Mouse (Mus musculus): ENCODE data around the gene Thada. TPM values are rescaled to one million over a fixed set of nuclear protein-coding genes. Genes with fewer than 3 reads are reported as not detected.
A peak's percentile ranks its signal among the peaks of the same experiment; 100 is the strongest.

Thada gene
- polyA plus RNA-seq, 2 experiments, result 9.1 to 9.7 TPM

GRCm38 (mm10) chr17:84370385-84370784 lies 95.6 kb downstream of the Thada start:
- DNase-seq (ENCODE audit: low spot score), result no peak

DNA sequence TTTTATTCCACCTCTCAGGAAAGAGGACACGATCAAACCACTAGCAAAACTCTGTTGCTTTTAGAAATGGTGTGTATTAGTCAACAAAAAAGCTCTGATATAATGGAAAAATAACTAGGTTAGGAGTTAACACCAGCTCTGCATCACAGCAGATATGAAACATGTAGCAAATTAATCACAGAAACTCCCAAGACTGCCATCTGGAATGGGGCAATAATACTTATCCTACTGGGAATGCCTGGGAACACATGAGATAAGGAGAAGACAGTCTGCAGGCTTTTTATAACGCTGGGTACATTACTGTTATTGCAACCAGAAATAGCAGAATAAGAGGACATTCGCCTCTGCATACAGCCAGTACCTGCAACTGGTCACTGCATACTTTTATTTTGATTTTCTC lies 96.2 kb downstream of the Thada start:
- no peak for ATAC-seq (ENCODE audit: low FRiP score, low read depth)
- Histone ChIP-seq H3K4me2 (replicated peaks; ENCODE audit: low read depth, low read length, severe bottlenecking) (no peak overlapping the region), H3K4me3 (replicated peaks; ENCODE audit: low read length) (no peak overlapping the region), H3K4me1 (ENCODE audit: control insufficient read depth, insufficient read depth, low read length) (peaks cover 71% of the 10 kb centered on the region), H3K27me3 (ENCODE audit: control insufficient read depth, insufficient read depth, low read length) (no peaks in the 10 kb centered on the region), H3K9ac (ENCODE audit: low read depth, low read length, severe bottlenecking) (no peak overlapping the region), H3K27ac (replicated peaks; ENCODE audit: low read depth, low read length) (no peak overlapping the region), H3K36me3 (ENCODE audit: control insufficient read depth, insufficient read depth, low read length) (no peaks in the 10 kb centered on the region), H3K9me3 (ENCODE audit: control insufficient read depth, low read length) (no peaks in the 10 kb centered on the region)
- 42% methylated on average over 3 of the region's 3 CpGs for WGBS
- TF ChIP-seq POLR2A (IDR thresholded peaks at IDR 0.05; ENCODE audit: borderline replicate concordance, extremely low read depth, insufficient read depth, insufficient read length), result no peak
- no peak for DNase-seq (ENCODE audit: low spot score)

More at GRCm38 (mm10) chr17:84370385-84370784, 95.6 kb downstream of the Thada start:
- H3K9me3 ChIP-seq (ENCODE audit: control insufficient read depth, low read length), result no peaks in the 10 kb centered on the region
- WGBS, result 51% methylated on average over 5 of the region's 5 CpGs
- no peak overlapping the region for H3K4me3 ChIP-seq (replicated peaks; ENCODE audit: low read length)
- H3K27ac ChIP-seq (replicated peaks; ENCODE audit: low read depth, low read length), result 0 out of 2 replicates have a peak overlapping the region, but pooled peaks have one; percentile 7
- no peak overlapping the region for H3K9ac ChIP-seq (ENCODE audit: low read depth, low read length, severe bottlenecking)
- no peak for TF ChIP-seq POLR2A (IDR thresholded peaks at IDR 0.05; ENCODE audit: borderline replicate concordance, extremely low read depth, insufficient read depth, insufficient read length)
- H3K36me3 ChIP-seq (ENCODE audit: control insufficient read depth, insufficient read depth, low read length), result no peaks in the 10 kb centered on the region
- no peak for ATAC-seq (ENCODE audit: low FRiP score, low read depth)
- peaks cover 66% of the 10 kb centered on the region for H3K4me1 ChIP-seq (ENCODE audit: control insufficient read depth, insufficient read depth, low read length)
- no peak overlapping the region for H3K4me2 ChIP-seq (replicated peaks; ENCODE audit: low read depth, low read length, severe bottlenecking)
- H3K27me3 ChIP-seq (ENCODE audit: control insufficient read depth, insufficient read depth, low read length), result no peaks in the 10 kb centered on the region

- Histone ChIP-seq H3K9me3 (ENCODE audit: control insufficient read depth, low read length) (no peaks in the 10 kb centered on the region), H3K27ac (replicated peaks; ENCODE audit: low read depth, low read length) (no peak overlapping the region), H3K36me3 (ENCODE audit: control insufficient read depth, insufficient read depth, low read length) (no peaks in the 10 kb centered on the region), H3K4me3 (replicated peaks; ENCODE audit: low read length) (no peak overlapping the region), H3K27me3 (ENCODE audit: control insufficient read depth, insufficient read depth, low read length) (no peaks in the 10 kb centered on the region), H3K4me2 (replicated peaks; ENCODE audit: low read depth, low read length, severe bottlenecking) (no peak overlapping the region), H3K9ac (ENCODE audit: low read depth, low read length, severe bottlenecking) (no peak overlapping the region), H3K4me1 (ENCODE audit: control insufficient read depth, insufficient read depth, low read length) (peaks cover 74% of the 10 kb centered on the region)
- TF ChIP-seq POLR2A (IDR thresholded peaks at IDR 0.05; ENCODE audit: borderline replicate concordance, extremely low read depth, insufficient read depth, insufficient read length), result no peak
- no peak for ATAC-seq (ENCODE audit: low FRiP score, low read depth)
- 49% methylated on average over 11 of the region's 11 CpGs for WGBS
- no peak for DNase-seq (ENCODE audit: low spot score)
Measured at GRCm38 (mm10) chr17:84368213-84369014, 97.6 kb downstream of the Thada start.

DNA sequence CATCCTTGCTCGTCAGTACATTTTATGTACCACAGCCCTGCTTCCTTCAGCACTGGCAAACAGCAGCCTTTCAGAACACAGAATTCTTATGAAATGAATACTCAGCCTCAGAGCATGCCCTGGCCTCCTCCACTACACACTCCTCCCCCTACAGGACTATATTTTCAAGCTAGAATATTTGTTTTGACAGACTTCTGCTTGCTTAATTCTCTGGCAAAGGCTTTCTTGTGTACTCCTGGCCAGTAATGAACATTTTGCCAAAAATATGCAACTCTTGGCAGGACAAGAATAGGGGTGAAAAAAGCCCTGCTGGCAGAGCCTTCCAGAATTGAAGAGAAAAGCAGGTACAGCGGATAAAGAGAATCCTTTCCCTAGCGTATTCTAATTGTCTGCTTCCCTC lies 98.3 kb downstream of the Thada start:
- peaks cover 74% of the 10 kb centered on the region for H3K4me1 ChIP-seq (ENCODE audit: control insufficient read depth, insufficient read depth, low read length)
- H3K27ac ChIP-seq (replicated peaks; ENCODE audit: low read depth, low read length), result no peak overlapping the region; the same call in 1 of the 2 replicates
- no peaks in the 10 kb centered on the region for H3K9me3 ChIP-seq (ENCODE audit: control insufficient read depth, low read length)
- 0 out of 2 replicates have a peak, but pooled peaks cover 2% of the 10 kb centered on the region for H3K36me3 ChIP-seq (ENCODE audit: control insufficient read depth, insufficient read depth, low read length)
- H3K4me3 ChIP-seq (replicated peaks; ENCODE audit: low read length), result no peak overlapping the region
- TF ChIP-seq POLR2A (IDR thresholded peaks at IDR 0.05; ENCODE audit: borderline replicate concordance, extremely low read depth, insufficient read depth, insufficient read length), result no peak
- no peaks in the 10 kb centered on the region for H3K27me3 ChIP-seq (ENCODE audit: control insufficient read depth, insufficient read depth, low read length)
- ATAC-seq (ENCODE audit: low FRiP score, low read depth), result no peak
- no peak overlapping the region for H3K4me2 ChIP-seq (replicated peaks; ENCODE audit: low read depth, low read length, severe bottlenecking)
- 33% methylated on average over 3 of the region's 3 CpGs for WGBS
- peak; percentile 32 for DNase-seq (ENCODE audit: low spot score)
- H3K9ac ChIP-seq (ENCODE audit: low read depth, low read length, severe bottlenecking), result no peak overlapping the region

- DNase-seq (ENCODE audit: low spot score) (peak; percentile 76), ATAC-seq (ENCODE audit: low FRiP score, low read depth) (peak; percentile 62)
- Histone ChIP-seq H3K9me3 (ENCODE audit: control insufficient read depth, low read length) (no peaks in the 10 kb centered on the region), H3K4me3 (replicated peaks; ENCODE audit: low read length) (no peak overlapping the region), H3K4me1 (ENCODE audit: control insufficient read depth, insufficient read depth, low read length) (peaks cover 67% of the 10 kb centered on the region), H3K9ac (ENCODE audit: low read depth, low read length, severe bottlenecking) (no peak overlapping the region), H3K27ac (replicated peaks; ENCODE audit: low read depth, low read length) (peak overlapping the region; percentile 70), H3K36me3 (ENCODE audit: control insufficient read depth, insufficient read depth, low read length) (0 out of 2 replicates have a peak, but pooled peaks cover 2% of the 10 kb centered on the region), H3K27me3 (ENCODE audit: control insufficient read depth, insufficient read depth, low read length) (no peaks in the 10 kb centered on the region), H3K4me2 (replicated peaks; ENCODE audit: low read depth, low read length, severe bottlenecking) (no peak overlapping the region)
- WGBS, result 11% methylated on average over 6 of the region's 6 CpGs
- no peak for TF ChIP-seq POLR2A (IDR thresholded peaks at IDR 0.05; ENCODE audit: borderline replicate concordance, extremely low read depth, insufficient read depth, insufficient read length)
Measured at GRCm38 (mm10) chr17:84365791-84366301, 100.2 kb downstream of the Thada start.
